Mouse (Mus musculus) CD4-positive, CD25-positive, alpha-beta regulatory T cell, adult 9 weeks (primary cell): ENCODE data around the gene Sbf2. TPM values are rescaled to one million over a fixed set of nuclear protein-coding genes. Genes with fewer than 3 reads are reported as not detected.

Source experiments
- polyA plus RNA-seq: library from polyadenylated mRNA; unstranded; fragments of 100-300 nt; shearing (Covaris generic); gene quantifications from one replicate; pipeline ENCODE4 v1.2.1, GENCODE M21; 2017

The Sbf2 gene
- 3.3 TPM for polyA plus RNA-seq

DNA sequence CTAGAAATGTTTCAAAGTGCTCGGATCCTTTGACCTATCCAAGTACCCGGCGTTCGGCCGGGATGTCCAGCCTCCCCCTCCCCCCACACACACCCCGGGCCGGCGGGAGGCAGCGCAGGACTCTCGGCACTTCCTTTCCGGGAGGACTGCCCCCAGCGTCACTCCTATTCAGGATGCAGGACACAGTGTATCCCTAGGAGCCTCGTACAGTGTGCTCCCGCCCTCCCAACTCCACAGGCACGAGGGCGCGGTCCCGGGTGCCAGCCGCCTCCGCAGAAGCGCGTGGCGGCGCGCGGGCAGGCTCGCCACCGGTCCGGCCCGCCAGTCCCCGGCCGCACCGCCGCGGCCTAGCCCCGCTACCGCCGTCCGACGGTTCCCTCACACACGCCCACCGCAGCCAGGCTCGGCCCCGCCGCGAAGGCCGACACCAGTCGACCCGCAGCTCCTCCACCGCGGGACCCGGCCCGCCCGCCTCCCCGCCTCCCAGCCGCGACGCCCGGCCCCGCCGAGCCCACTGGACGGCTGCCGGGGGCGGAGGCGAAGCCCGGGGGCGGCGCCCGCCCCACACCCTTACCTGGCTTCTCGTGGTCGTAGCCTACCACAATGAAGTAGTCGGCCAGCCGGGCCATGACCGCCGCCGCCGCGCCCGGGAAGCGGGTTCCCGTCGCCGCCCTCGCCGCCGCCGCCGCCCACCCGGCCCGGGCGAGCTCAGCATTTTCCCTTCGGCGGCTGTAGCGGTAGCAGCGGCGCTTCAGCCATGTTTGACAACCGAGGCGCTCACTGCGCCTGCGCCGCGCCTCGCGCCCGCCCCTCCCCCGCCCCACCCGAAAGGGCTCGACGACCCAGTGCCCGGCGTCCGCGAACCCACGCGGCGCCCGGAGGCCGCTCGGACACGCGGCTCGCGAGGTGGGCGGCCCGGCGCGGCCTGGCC, at the start of gene Sbf2:
Gene Sbf2, minus strand, starts transcription at position 790 of the 931 bp plus-strand sequence.

DNA sequence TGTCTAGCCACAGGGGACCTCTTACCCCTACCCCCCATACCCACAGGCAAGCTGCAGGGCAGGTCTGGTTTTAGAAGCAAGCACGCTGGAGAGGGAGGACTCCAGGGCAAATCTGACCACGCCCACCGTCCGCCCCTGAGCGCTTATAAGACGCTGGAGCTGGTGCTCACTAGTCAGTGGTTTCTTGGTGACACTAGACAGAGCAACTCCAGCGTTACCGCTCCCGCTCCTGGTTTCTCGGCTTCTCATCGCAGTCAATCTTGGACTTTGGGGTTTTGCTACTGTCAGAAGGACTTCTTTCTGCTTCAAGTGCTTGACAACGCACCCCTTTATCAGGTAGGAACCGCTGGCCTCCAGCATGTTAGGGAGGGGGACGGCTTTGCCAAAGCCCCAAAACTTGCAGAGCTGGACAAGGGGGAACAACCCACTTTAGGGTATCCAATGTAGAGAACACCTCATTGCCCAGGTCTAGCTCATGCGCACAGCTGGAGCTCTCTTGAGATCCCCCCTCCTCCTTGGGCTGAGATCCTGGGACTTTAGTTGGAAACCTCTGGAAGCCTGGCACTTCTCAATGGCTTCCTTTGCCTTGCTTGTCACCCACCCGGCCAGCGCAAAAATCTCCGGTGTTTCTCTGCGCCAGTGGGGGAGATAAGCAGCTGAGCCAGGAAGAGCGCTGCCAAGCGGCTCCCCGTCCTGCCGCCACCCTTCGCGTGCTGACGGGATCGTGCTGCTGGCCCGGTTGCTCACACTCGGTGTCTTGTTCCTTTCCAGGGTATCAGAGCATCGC, 13.0 kb upstream of the Sbf2 start, which contains the start of gene Adm:
Gene Adm, plus strand, starts transcription at position 176 of the 787 bp plus-strand sequence.

Other genes starting within 250 kb of the Sbf2 start
- gene Adm, start 12.7 kb upstream of the Sbf2 start, polyA plus RNA-seq = not detected
- gene Ampd3, start 153.3 kb upstream of the Sbf2 start, polyA plus RNA-seq = 4.2 TPM
- 19.8 TPM for gene Rnf141, start 229.5 kb upstream of the Sbf2 start, polyA plus RNA-seq
- gene Lyve1, start 248.3 kb upstream of the Sbf2 start, polyA plus RNA-seq = not detected